Mouse (Mus musculus) CH12.LX (cell line): Measurements from ENCODE around the gene Pom121l2. TPM values are rescaled to one million over a fixed set of nuclear protein-coding genes. Genes with fewer than 3 reads are reported as not detected.

Source experiments
- DNase-seq: peaks from one replicate; pipeline ENCODE4 v3.0.0-alpha.2; 2013; ENCODE audit errors: extremely low read depth
- H3K27ac ChIP-seq: 2 replicates; pipeline ENCODE4 v1.5.1; 2012; ENCODE audit warnings: low read depth, mild to moderate bottlenecking, control low read depth, moderate library complexity; ENCODE audit not compliant: insufficient read depth
- H3K27me3 ChIP-seq: replicated peaks from 2 replicates; pipeline ENCODE3; 2012; ENCODE audit warnings: inconsistent platforms
- H3K36me3 ChIP-seq, 2 experiments: replicated peaks in 1 of 2; 2 replicates each; pipeline versions ENCODE3 to v1.6.1; 2012; ENCODE audit warnings: inconsistent platforms in 1 of 2, low read length in 1 of 2, mild to moderate bottlenecking in 1 of 2, mixed read lengths in 1 of 2, moderate library complexity in 1 of 2; ENCODE audit not compliant: control insufficient read depth in 1 of 2, insufficient read depth in 1 of 2
- H3K4me1 ChIP-seq, 2 experiments: 2 replicates each; pipeline ENCODE4 v1.6.1; 2012; ENCODE audit warnings: inconsistent platforms in 1 of 2, moderate library complexity in 1 of 2; ENCODE audit not compliant: insufficient read depth in 2 of 2, control insufficient read depth in 1 of 2
- H3K4me2 ChIP-seq: 2 replicates; pipeline ENCODE4 v1.6.1; 2012; ENCODE audit warnings: low read depth, mild to moderate bottlenecking, control low read depth; ENCODE audit not compliant: poor library complexity, insufficient read depth, severe bottlenecking
- H3K4me3 ChIP-seq, 3 experiments: fragments of 150-350 bp in 1 of 3; sonication (generic) in 1 of 3; replicated peaks in 1 of 3; 2 replicates each; pipeline versions ENCODE3 to v1.5.1; 2011 to 2012; ENCODE audit warnings: low read depth in 2 of 3, low read length in 2 of 3, mild to moderate bottlenecking in 2 of 3, moderate library complexity in 2 of 3, control low read depth in 1 of 3, improper control_type of control experiment in 1 of 3, inconsistent platforms in 1 of 3, mixed read lengths in 1 of 3; ENCODE audit not compliant: poor library complexity in 1 of 3
- H3K79me2 ChIP-seq: replicated peaks from 2 replicates; pipeline ENCODE4 v1.6.1; 2012; ENCODE audit warnings: mild to moderate bottlenecking, moderate library complexity; ENCODE audit not compliant: control insufficient read depth, poor library complexity, insufficient read depth, severe bottlenecking; ENCODE audit errors: extremely low read depth
- H3K9ac ChIP-seq: 2 replicates; pipeline ENCODE4 v1.6.1; 2012; ENCODE audit warnings: low read depth, mild to moderate bottlenecking, control low read depth, moderate library complexity; ENCODE audit not compliant: insufficient read depth
- H3K9me3 ChIP-seq: replicated peaks from 2 replicates; pipeline ENCODE3; 2012; ENCODE audit warnings: low read length, inconsistent platforms, mixed read lengths
- BHLHE40 ChIP-seq: IDR thresholded peaks from 2 replicates; pipeline ENCODE4 v1.6.1; 2011; ENCODE audit warnings: mild to moderate bottlenecking, low read depth, low read length, improper control_type of control experiment
- E2F4 ChIP-seq: IDR thresholded peaks from 2 replicates; pipeline ENCODE4 v1.6.1; 2011; ENCODE audit warnings: low read depth, low read length, improper control_type of control experiment; ENCODE audit not compliant: insufficient replicate concordance
- ELF1 ChIP-seq: IDR thresholded peaks from 2 replicates; pipeline ENCODE4 v1.6.1; 2014; ENCODE audit warnings: low read depth, mild to moderate bottlenecking, inconsistent platforms, low read length, improper control_type of control experiment
- GABPA ChIP-seq: IDR thresholded peaks from 2 replicates; pipeline ENCODE4 v1.6.1; 2012; ENCODE audit warnings: low read depth, low read length, improper control_type of control experiment, inconsistent platforms; ENCODE audit not compliant: insufficient replicate concordance
- HCFC1 ChIP-seq: IDR thresholded peaks from 2 replicates; pipeline ENCODE4 v1.6.1; 2012; ENCODE audit warnings: low read depth, mild to moderate bottlenecking, inconsistent platforms, low read length, improper control_type of control experiment
- IRF4 ChIP-seq: IDR thresholded peaks from 2 replicates; pipeline ENCODE4 v1.6.1; 2014; ENCODE audit warnings: low read depth, mild to moderate bottlenecking, inconsistent platforms, low read length, improper control_type of control experiment
- JUN ChIP-seq: IDR thresholded peaks from 2 replicates; pipeline ENCODE4 v1.6.1; 2011; ENCODE audit warnings: low read depth, mild to moderate bottlenecking, low read length, improper control_type of control experiment, moderate library complexity; ENCODE audit not compliant: insufficient read depth
- KAT2A ChIP-seq: IDR thresholded peaks from 2 replicates; pipeline ENCODE4 v1.6.1; 2012; ENCODE audit warnings: low read length, improper control_type of control experiment, inconsistent platforms; ENCODE audit not compliant: insufficient replicate concordance
- MAFK ChIP-seq: IDR thresholded peaks from 2 replicates; pipeline ENCODE4 v1.6.1; 2011; ENCODE audit warnings: low read length, improper control_type of control experiment; ENCODE audit not compliant: insufficient replicate concordance
- MAX ChIP-seq: IDR thresholded peaks from 2 replicates; pipeline ENCODE4 v1.6.1; 2011; ENCODE audit warnings: low read length, improper control_type of control experiment
- MEF2A ChIP-seq: IDR thresholded peaks from 2 replicates; pipeline ENCODE4 v1.6.1; 2014; ENCODE audit warnings: low read depth, mild to moderate bottlenecking, inconsistent platforms, low read length, improper control_type of control experiment, borderline replicate concordance
- MXI1 ChIP-seq: IDR thresholded peaks from 2 replicates; pipeline ENCODE4 v1.6.1; 2011; ENCODE audit warnings: mild to moderate bottlenecking, low read depth, low read length, improper control_type of control experiment
- MYC ChIP-seq: IDR thresholded peaks from 2 replicates; pipeline ENCODE4 v1.6.1; 2011; ENCODE audit warnings: low read depth, mild to moderate bottlenecking, improper control_type of control experiment, low read length
- NELFE ChIP-seq: IDR thresholded peaks from 2 replicates; pipeline ENCODE4 v1.6.1; 2011; ENCODE audit warnings: low read depth, low read length, improper control_type of control experiment
- NRF1 ChIP-seq: IDR thresholded peaks from 2 replicates; pipeline ENCODE4 v1.6.1; 2014; ENCODE audit warnings: low read depth, mild to moderate bottlenecking, inconsistent platforms, low read length, improper control_type of control experiment, moderate library complexity
- POLR2A ChIP-seq: IDR thresholded peaks from 2 replicates; pipeline ENCODE4 v1.6.1; 2011; ENCODE audit warnings: low read depth, mild to moderate bottlenecking, improper control_type of control experiment, low read length
- POLR2AphosphoS2 ChIP-seq: IDR thresholded peaks from 2 replicates; pipeline ENCODE4 v1.6.1; 2011; ENCODE audit warnings: low read depth, low read length, improper control_type of control experiment
- RAD21 ChIP-seq: IDR thresholded peaks from 2 replicates; pipeline ENCODE4 v1.6.1; 2011; ENCODE audit warnings: low read depth, mild to moderate bottlenecking, low read length, improper control_type of control experiment, moderate library complexity
- TCF12 ChIP-seq: IDR thresholded peaks from 2 replicates; pipeline ENCODE4 v1.6.1; 2014; ENCODE audit warnings: low read depth, mild to moderate bottlenecking, inconsistent platforms, low read length, improper control_type of control experiment
- UBTF ChIP-seq: IDR thresholded peaks from 2 replicates; pipeline ENCODE4 v1.6.1; 2012; ENCODE audit warnings: low read depth, mild to moderate bottlenecking, inconsistent platforms, low read length, improper control_type of control experiment, moderate library complexity
- ZC3H11A ChIP-seq: IDR thresholded peaks from 2 replicates; pipeline ENCODE4 v1.6.1; 2012; ENCODE audit warnings: low read depth, mild to moderate bottlenecking, inconsistent platforms, low read length, improper control_type of control experiment
- ZMIZ1 ChIP-seq: IDR thresholded peaks from 2 replicates; pipeline ENCODE4 v1.6.1; 2012; ENCODE audit warnings: low read depth, mild to moderate bottlenecking, inconsistent platforms, low read length, improper control_type of control experiment
- dilution Hi-C: fragments of 300-500 bp; cut with MboI; formaldehyde crosslinking; loops from 2 replicates; pipeline ENCODE4 v1.14.3; 2020; ENCODE audit warnings: low sequenced_read_pairs; ENCODE audit not compliant: extremely low pct_unique_long_range_greater_than_20kb, extremely low pct_ligation_motif_present
- in situ Hi-C: fragments of 300-500 bp; cut with MboI; formaldehyde crosslinking; loops from 3 replicates; pipeline ENCODE4 v1.14.3; 2019; ENCODE audit warnings: low sequenced_read_pairs, low pct_ligation_motif_present, low pct_unique_long_range_greater_than_20kb, mixed read lengths
- polyA plus RNA-seq: library from polyadenylated mRNA; unstranded; fragments of >175 nt; gene quantifications from 2 replicates; pipeline ENCODE4 v1.2.1, GENCODE M21; 2012; ENCODE audit warnings: low read depth; ENCODE audit not compliant: insufficient read length
- total RNA-seq, 2 experiments: library from RNA; depleted of rRNA; stranded (reverse); fragments of 300-350 nt in 1 of 2; fragments of >200 nt in 1 of 2; gene quantifications; 2 replicates each; pipeline ENCODE4 v1.2.3; 2012 to 2014

Pom121l2 gene
- total and polyA plus RNA-seq, 3 experiments: not detected

- in situ Hi-C loops: loop anchor here (25.0 kb wide), 1 partner anchor 595 kb away; the partner anchor contains the start of gene Zkscan3
- Histone ChIP-seq H3K4me1 (peaks cover 3 to 22% of the 10 kb centered on the region in 2 experiments), H3K27me3 (peaks cover 83% of the 10 kb centered on the region), H3K4me2 (peak overlapping the region; percentile 84; the same call in 1 of the 2 replicates), H3K27ac (no peak overlapping the region), H3K79me2 (no peaks in the 10 kb centered on the region), H3K4me3 (no peak overlapping the region), H3K9ac (no peak overlapping the region), H3K36me3 (no peaks in the 10 kb centered on the region)
- dilution Hi-C loops: no loop called here
- no peak for DNase-seq
- TF ChIP-seq MEF2A (no peak), POLR2A (no peak), NRF1 (no peak), BHLHE40 (no peak), ZC3H11A (no peak), UBTF (no peak), ELF1 (no peak), POLR2AphosphoS2 (no peak), TCF12 (no peak), RAD21 (no peak), MAFK (no peak), ZMIZ1 (no peak)
- TF ChIP-seq, all 38 proteins: peak for 0
- no peaks in the 10 kb centered on the region for H3K9me3 ChIP-seq
These were observed 26.1 kb downstream of the Pom121l2 start for GRCm38 (mm10) chr13:22007121-22007510.

GRCm38 (mm10) chr13:22007872-22008271, 26.9 kb downstream of the Pom121l2 start:
- DNase-seq: no peak
- dilution Hi-C loops (no loop called here), in situ Hi-C loops (loop anchor here (25.0 kb wide), 1 partner anchor 596 kb away; the partner anchor contains the start of gene Zkscan3)
- no peak overlapping the region for H3K27ac ChIP-seq
- H3K4me3 ChIP-seq: no peak overlapping the region
- no peak for TF ChIP-seq ZMIZ1
- TF ChIP-seq E2F4: no peak
- no peak for TF ChIP-seq BHLHE40
- TF ChIP-seq MYC: no peak
- TF ChIP-seq MAFK: no peak
- TF ChIP-seq HCFC1: no peak
- no peak for TF ChIP-seq KAT2A
- no peak for TF ChIP-seq MXI1
- TF ChIP-seq UBTF: no peak
- no peak for TF ChIP-seq MEF2A
- TF ChIP-seq MAX: no peak
- no peak for TF ChIP-seq RAD21
- TF ChIP-seq JUN: no peak
- TF ChIP-seq NELFE: no peak
- no peak for TF ChIP-seq IRF4
- no peak for TF ChIP-seq GABPA
- peaks cover 3 to 16% of the 10 kb centered on the region in 2 experiments; a peak in 3 of 4 replicates for H3K4me1 ChIP-seq
- peaks cover 86% of the 10 kb centered on the region for H3K27me3 ChIP-seq
- no peaks in the 10 kb centered on the region for H3K79me2 ChIP-seq
- no peaks in the 10 kb centered on the region for H3K9me3 ChIP-seq
- no peak overlapping the region for H3K4me2 ChIP-seq
- H3K9ac ChIP-seq: no peak overlapping the region
- H3K36me3 ChIP-seq: no peaks in the 10 kb centered on the region
